Mouse (Mus musculus): Measurements from ENCODE around the gene Pex1.
"Not testable (repeated sequence)": the region's sequence is repeated elsewhere in the genome, so short reads cannot be mapped to it uniquely, and the experiment has no call there.

Pex1 gene

DNA sequence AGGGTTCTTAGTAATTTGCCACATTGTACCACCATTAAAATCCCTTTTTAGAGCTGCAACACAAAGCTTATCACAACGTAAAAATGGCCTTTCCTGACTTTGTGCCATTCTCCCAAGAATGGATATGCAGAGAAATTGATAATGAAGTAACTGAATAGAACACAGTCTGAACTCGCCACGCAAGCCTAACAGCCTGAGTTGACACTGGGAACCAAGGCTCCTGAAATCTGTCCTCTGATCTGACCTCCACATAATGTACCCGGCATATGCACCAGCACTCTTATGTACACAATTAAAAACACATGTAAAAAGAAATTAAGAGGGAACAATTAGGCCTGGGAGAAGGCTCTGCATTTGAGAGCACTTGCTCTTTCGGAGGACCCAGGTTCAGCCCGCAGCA lies 49.5 kb downstream of the Pex1 start:
- DNase-seq (ENCODE audit: low spot score in 2 of 2), result peak in 1 of 2 experiments; percentile 46

DNA sequence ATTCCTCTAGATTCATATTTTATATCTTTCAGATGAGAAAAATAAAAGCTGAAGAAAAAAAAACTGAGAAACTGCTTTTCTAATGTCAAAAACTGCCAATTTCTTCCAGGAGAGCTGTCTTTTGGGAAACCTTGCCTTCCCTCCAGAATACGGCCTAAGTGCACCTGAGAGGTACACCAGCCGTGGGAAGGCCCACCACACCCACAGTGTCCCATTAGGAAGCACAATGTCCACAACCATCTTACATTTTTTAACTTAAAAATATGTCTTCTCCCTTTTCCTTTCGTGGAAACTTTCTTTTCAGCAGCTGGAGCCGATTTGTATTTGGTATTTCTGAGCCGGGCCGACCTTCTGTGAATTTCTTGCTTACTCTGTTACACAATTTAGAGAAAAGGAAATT lies 50.7 kb downstream of the Pex1 start:
- DNase-seq (ENCODE audit: low spot score in 2 of 2), result no peak

DNA sequence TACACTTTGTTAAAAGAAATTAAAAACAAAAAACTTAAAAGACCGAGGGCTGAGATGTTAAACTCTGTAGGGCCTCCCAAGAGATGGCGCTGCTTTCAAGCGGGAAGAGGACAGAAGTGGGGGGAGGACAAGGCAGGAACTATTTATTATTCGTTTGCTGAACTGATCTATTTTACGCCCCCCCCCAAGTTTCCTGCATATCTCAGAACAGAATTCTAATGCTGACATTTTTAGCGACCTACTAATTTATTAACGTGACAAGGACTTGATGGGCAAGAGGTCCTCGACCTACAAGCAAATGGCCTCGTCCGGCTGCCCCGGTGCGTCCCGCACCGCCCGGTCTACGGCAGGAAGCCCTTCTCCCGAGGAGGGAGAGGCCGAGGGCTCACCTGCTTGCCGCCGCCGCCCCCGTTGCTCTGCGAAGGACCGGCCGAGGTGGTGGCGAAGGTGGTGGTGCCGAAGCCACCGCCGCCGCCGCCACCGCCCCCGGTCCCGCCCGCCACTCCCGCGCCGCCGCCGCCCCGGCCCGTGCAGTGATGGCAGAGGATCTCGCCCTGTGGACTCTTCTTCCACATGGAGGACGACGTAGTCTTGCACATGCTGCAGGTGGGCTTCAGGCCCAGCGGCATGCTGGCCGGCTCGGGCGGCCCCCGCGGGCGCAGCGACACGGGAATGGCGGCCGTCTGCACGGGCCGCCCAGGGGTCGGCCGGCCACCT lies 51.3 kb downstream of the Pex1 start:
- DNase-seq (ENCODE audit: low spot score in 2 of 2), result peak; percentile 56 to 84

DNA sequence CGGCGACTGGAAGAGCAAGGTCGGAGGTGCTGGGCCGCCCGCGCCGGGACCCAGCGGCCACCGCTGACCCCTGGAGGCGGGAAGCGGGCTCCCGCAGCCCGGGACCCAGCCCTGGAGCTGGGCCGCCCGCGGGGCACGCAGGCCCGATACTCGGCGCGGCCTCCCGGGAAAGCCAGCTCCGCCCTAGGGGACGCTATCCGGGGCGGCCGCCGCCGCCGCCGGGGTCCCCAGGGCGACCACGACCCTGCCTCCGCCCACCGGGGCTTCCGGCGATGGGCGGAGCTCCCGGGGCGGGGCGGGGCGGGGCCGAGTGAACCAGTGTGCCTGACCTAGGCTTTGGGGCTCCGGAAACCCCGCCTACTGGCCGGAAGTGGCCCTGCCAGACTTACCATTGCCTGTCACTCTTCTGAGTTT lies 51.8 kb downstream of the Pex1 start:
- peak; percentile 89 to 92 for DNase-seq (ENCODE audit: low spot score in 2 of 2)

GRCm38 (mm10) chr5:3648206-3648848 lies 52.5 kb downstream of the Pex1 start:
- DNase-seq (ENCODE audit: low spot score in 2 of 2), result peak in 1 of 2 experiments; percentile 48

- DNase-seq (ENCODE audit: low spot score in 2 of 2), result no peak
Measured at GRCm38 (mm10) chr5:3648849-3649210, 53.0 kb downstream of the Pex1 start.

DNA sequence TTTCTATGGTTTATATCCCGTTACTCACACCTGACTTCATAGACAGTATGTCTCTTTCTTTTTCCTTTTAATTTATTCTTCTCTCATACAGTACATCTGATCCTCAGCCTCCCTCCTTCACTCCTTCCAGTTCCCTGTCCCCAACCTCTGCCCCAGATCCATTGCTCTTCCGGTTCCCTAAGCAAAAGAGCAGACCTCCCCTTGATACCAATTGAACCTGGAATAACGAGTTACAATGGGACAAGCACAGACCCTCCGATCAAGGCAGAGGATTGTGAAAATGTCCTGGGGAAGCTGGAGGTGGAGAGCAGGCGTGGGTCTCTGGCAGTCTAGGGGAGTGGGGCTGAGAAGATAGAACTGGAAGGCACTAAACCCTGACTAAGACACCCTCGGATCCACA lies 55.0 kb downstream of the Pex1 start, which contains the start of gene Tmbim7:
Tmbim7 (plus strand) TSS at position 301 of the 400 bp plus-strand sequence.
- no peak for DNase-seq (ENCODE audit: low spot score in 2 of 2)

- no peak for DNase-seq (ENCODE audit: low spot score in 2 of 2)
Measured at GRCm38 (mm10) chr5:3651621-3652020, 55.8 kb downstream of the Pex1 start.

DNA sequence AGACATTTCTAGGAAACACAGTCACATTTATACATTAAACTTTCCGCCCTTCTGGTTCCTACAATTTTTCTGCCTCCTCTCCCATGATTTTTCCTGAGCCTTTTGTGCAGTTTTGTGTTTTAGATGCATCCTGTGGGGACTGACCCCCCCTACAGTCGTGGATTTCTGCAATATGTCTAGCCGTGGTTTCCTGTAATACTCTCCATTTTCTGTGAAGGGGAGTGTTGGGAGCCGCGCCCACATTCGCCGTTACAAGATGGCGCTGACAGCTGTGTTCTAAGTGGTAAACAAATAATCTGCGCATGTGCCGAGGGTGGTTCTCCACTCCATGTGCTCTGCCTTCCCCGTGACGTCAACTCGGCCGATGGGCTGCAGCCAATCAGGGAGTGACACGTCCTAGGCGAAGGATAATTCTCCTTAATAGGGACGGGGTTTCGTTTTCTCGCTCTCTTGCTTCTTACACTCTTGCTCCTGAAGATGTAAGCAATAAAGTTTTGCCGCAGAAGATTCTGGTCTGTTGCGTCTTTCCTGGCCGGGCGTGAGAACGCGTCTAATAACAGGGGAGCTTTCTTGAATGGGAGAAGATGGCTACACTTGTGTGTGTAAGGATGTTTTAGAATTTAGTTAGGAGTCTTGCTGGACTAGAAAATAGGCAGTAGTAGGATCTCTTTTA lies 57.2 kb downstream of the Pex1 start:
- DNase-seq (ENCODE audit: low spot score in 2 of 2), result not testable (repeated sequence)

DNA sequence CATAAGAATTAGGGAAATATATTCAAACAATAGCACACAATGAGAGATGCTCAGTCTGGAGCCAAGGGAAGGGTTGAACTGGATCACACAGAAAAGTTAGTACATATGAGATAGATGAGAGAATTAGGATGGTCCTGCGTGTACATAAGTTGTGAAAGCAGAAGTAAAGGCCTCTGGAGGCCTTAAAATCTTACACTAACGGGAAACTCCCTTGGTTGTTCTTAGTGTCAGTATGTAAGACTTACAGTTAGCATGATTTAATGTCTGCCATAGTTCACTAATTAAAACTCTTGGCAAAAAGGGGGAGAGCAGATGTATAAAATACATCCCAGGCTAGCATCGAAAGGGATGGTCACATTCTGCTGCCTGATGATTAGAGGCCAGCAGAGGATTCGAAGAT lies 57.9 kb downstream of the Pex1 start:
- DNase-seq (ENCODE audit: low spot score in 2 of 2), result no peak

GRCm38 (mm10) chr5:3657085-3657484 lies 61.2 kb downstream of the Pex1 start, which contains the start of gene Gatad1:
Gene Gatad1 (minus strand): TSS chr5:3657185.
- DNase-seq (ENCODE audit: low spot score in 2 of 2), result no peak

GRCm38 (mm10) chr5:3665225-3665624 lies 69.4 kb downstream of the Pex1 start:
- no peak for DNase-seq (ENCODE audit: low spot score in 2 of 2)

DNA sequence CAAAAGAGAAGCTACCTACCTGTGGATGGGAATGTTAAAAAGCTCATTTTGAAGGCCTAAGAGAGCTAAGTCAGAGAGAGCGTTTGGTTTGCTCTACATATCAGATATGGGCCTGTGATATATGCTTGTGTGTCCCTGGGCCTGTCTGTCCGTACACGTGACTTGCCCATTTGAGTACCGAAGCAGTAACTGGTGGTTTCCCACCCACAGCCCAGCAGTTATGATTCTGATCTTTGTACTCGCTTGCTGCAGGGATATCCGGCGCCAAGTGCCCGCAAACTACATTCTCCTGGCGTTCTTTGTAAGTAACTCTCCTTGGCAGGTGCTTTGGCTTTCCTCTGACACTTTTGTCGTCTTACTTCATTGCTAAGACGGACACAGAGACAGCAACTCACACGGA lies 70.7 kb downstream of the Pex1 start:
- no peak for DNase-seq (ENCODE audit: low spot score in 2 of 2)

GRCm38 (mm10) chr5:3669938-3670554 lies 74.2 kb downstream of the Pex1 start:
- DNase-seq (ENCODE audit: low spot score in 2 of 2), result no peak
